19 mouse cellular contexts compared by ENCODE assay signal in genomic region chr19:37211416-37211815, GRCm38 (mm10).
"Had no signal": no experiment of that assay in that cellular context is flagged by ENCODE, and none has a peak within 500 bp of the region (broad histone marks: within the 10 kb centered on the region; RNA-seq: fewer than 3 reads in every experiment).

No protein-coding gene starts in this region.

- H3K27me3 ChIP-seq: kidney, embryonic 15.5 days; limb, embryonic 13.5 days had no signal

- H3K4me2 ChIP-seq: kidney, embryonic 15.5 days; limb, embryonic 13.5 days; midbrain, embryonic 11.5 days had no signal

- DNase-seq: kidney, adult 11 months; kidney, adult 8-10 months; kidney, postnatal 10 days; kidney, postnatal 36 days; layer of hippocampus, postnatal 36 days; lung, adult 2 months; lung, postnatal 14 days; lung, postnatal 4 days; midbrain, embryonic 14.5 days; retina, postnatal 1 day; right cerebral cortex, postnatal 25 days; thymus, adult 18-20 months; thymus, postnatal 36 days had no signal

- H3K9ac ChIP-seq: kidney, embryonic 15.5 days; limb, embryonic 13.5 days; liver, embryonic 14.5 days had no signal

- H3K4me3 ChIP-seq: kidney, embryonic 15.5 days; left cerebral cortex, adult 2 months; limb, embryonic 10.5 days; limb, embryonic 13.5 days had no signal

- H3K27ac ChIP-seq: kidney, embryonic 15.5 days; left cerebral cortex, adult 2 months; limb, embryonic 10.5 days; limb, embryonic 13.5 days had no signal

- H3K9me3 ChIP-seq: kidney, embryonic 15.5 days; limb, embryonic 10.5 days; limb, embryonic 13.5 days had no signal
